Mouse (Mus musculus): ENCODE measurements at regions not wholly inside any gene's neighbourhood (a gene's known extent, or its start where the extent isn't known, plus 50 kb on each side); places are given as distances from the start of the nearest gene placed in this dataset.
A peak's percentile ranks its signal among the peaks of the same experiment; 100 is the strongest.

DNA sequence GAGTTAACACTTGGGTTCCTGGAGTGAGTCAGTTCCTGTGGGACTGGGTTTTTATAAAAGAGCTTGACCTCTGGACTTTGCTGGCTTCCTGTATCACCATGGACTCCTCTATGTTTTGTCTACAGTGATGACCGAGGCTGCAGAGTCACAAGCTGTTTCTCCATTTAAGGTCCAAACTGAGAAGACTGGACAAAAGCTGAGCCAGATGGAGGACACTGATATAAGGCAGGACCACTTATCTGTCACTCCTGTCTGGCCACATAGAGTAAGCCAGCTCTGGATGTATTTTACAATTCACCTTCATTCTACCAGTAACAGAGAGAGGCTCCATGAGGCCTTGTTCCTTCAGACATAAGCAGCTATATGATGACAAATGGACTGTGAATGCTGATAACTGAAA, 202.7 kb downstream of the Pik3r1 start:
- Histone ChIP-seq H3K36me3 (no peaks in the 10 kb centered on the region), H3K9ac (replicated peaks) (no peak overlapping the region), H3K4me2 (no peak overlapping the region), H3K4me1 (replicated peaks) (0 out of 2 replicates have a peak, but pooled peaks cover 4% of the 10 kb centered on the region), H3K27ac (no peak overlapping the region), H3K9me3 (no peaks in the 10 kb centered on the region), H3K27me3 (no peaks in the 10 kb centered on the region), H3K4me3 (replicated peaks) (no peak overlapping the region)
- WGBS: 65% methylated on average over 1 of the region's 1 CpGs
- no peak for ATAC-seq (ENCODE audit: insufficient number of reproducible peaks, insufficient read depth, low FRiP score, low TSS enrichment, low read depth)

DNA sequence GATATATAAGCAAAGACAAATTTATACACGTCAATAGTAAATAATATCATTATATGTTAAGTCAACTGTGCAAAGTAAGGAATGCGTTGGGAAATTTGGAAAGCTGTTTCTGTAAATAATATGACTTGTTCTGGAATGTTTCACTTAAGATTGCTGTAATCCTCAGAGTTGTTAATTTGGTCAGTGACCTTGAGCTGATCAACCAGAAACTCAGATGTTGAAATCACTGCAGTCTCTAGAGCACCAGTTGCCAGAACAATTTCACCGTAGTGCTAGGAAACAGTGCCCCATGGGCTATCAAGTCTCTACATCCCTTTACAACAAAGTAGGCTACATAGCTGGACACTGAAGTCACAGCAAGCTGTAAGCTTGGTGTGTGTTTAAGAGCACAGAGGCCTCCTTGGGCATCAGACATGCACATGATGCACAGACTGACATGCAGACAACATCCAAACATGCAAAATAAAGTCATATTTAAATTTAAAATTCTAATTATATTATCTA, 212.6 kb downstream of the Pik3r1 start:
- H3K27me3 ChIP-seq: no peaks in the 10 kb centered on the region
- no peak overlapping the region for H3K9ac ChIP-seq (replicated peaks)
- no peak overlapping the region for H3K4me2 ChIP-seq
- no peak overlapping the region for H3K27ac ChIP-seq
- H3K9me3 ChIP-seq: no peaks in the 10 kb centered on the region
- no peak overlapping the region for H3K4me3 ChIP-seq (replicated peaks)
- no peak for ATAC-seq (ENCODE audit: insufficient number of reproducible peaks, insufficient read depth, low FRiP score, low TSS enrichment, low read depth)
- 84% methylated on average over 3 of the region's 3 CpGs for WGBS
- H3K36me3 ChIP-seq: no peaks in the 10 kb centered on the region
- no peaks in the 10 kb centered on the region for H3K4me1 ChIP-seq (replicated peaks)

DNA sequence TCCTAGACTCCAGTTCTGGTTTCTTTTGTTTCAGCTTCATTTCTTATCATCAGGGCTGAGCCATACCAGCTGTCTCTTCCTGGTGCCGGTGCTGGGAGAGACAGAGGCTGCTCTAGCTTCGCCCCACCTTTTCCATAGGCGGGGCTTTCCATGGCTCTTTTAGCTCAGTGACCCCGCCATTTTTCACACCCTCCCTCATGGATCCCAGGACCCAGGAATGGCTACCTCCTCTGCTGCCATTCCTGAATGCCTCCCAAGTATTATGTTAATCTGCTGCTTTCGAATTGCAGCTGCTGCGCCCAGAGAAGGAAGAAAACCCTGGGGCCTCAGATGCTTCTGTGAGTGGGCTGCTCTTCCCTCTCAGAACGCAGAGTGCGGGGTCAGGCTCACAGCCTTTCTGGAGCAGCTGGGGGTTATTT, 214.9 kb downstream of the Pik3r1 start:
- H3K4me2 ChIP-seq: no peak overlapping the region
- H3K36me3 ChIP-seq: no peaks in the 10 kb centered on the region
- H3K9me3 ChIP-seq: no peaks in the 10 kb centered on the region
- 64% methylated on average over 8 of the region's 8 CpGs for WGBS
- no peaks in the 10 kb centered on the region for H3K27me3 ChIP-seq
- no peaks in the 10 kb centered on the region for H3K4me1 ChIP-seq (replicated peaks)
- no peak for ATAC-seq (ENCODE audit: insufficient number of reproducible peaks, insufficient read depth, low FRiP score, low TSS enrichment, low read depth)
- H3K27ac ChIP-seq: no peak overlapping the region
- H3K4me3 ChIP-seq (replicated peaks): no peak overlapping the region
- H3K9ac ChIP-seq (replicated peaks): no peak overlapping the region

DNA sequence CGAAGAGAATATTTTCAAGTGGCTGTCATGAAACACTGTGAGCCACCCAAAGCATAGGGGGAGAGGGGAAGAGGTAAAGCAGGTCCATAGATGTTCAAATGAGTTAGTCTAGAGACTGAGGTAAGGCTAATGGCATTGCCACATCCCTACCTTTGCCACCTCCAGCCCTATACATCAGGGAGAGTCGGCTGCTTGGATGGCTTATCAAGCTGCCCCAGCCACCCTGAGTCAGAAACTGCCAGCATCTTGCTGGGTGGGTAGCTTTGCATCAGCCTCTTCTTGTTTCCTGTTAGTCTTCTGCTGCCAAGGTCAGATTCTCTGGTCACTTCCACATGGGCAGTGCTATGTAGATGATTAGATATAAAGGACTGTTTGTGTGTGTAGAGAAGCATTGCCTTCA, 215.6 kb downstream of the Pik3r1 start:
- no peaks in the 10 kb centered on the region for H3K27me3 ChIP-seq
- no peak overlapping the region for H3K9ac ChIP-seq (replicated peaks)
- no peaks in the 10 kb centered on the region for H3K9me3 ChIP-seq
- no peaks in the 10 kb centered on the region for H3K36me3 ChIP-seq
- H3K4me2 ChIP-seq: no peak overlapping the region
- H3K4me1 ChIP-seq (replicated peaks): no peaks in the 10 kb centered on the region
- no peak overlapping the region for H3K4me3 ChIP-seq (replicated peaks)
- no peak for ATAC-seq (ENCODE audit: insufficient number of reproducible peaks, insufficient read depth, low FRiP score, low TSS enrichment, low read depth)
- no peak overlapping the region for H3K27ac ChIP-seq
- 89% methylated on average over 2 of the region's 2 CpGs for WGBS

DNA sequence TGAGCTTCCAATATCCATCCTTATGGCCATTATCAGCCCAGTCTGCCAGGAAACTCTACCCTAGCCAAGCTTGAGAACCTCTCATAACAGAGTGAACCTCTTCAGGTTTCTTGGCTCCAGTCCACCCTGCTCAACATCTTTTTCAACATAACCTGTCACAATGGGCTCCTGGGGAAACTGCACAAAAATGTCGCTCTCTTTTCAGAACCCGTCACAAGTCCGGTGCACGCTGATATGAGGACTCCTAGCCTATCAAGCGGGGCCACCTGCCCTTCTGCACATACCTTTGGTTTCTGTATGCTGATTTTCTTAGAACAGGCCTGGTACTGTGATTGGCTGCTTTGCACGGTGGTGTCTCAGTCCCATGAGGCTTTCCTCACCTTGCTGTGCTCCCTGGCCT, 216.9 kb downstream of the Pik3r1 start:
- WGBS: 93% methylated on average over 6 of the region's 6 CpGs
- H3K9me3 ChIP-seq: no peaks in the 10 kb centered on the region
- H3K9ac ChIP-seq (replicated peaks): no peak overlapping the region
- H3K4me3 ChIP-seq (replicated peaks): no peak overlapping the region
- ATAC-seq (ENCODE audit: insufficient number of reproducible peaks, insufficient read depth, low FRiP score, low TSS enrichment, low read depth): no peak
- H3K36me3 ChIP-seq: no peaks in the 10 kb centered on the region
- no peak overlapping the region for H3K27ac ChIP-seq
- H3K27me3 ChIP-seq: no peaks in the 10 kb centered on the region
- no peak overlapping the region for H3K4me2 ChIP-seq
- no peaks in the 10 kb centered on the region for H3K4me1 ChIP-seq (replicated peaks)

GRCm38 (mm10) chr13:101550526-101550925, 217.5 kb downstream of the Pik3r1 start:
- H3K27ac ChIP-seq: no peak overlapping the region
- no peaks in the 10 kb centered on the region for H3K36me3 ChIP-seq
- WGBS: 61% methylated on average over 5 of the region's 5 CpGs
- H3K9me3 ChIP-seq: no peaks in the 10 kb centered on the region
- no peak overlapping the region for H3K9ac ChIP-seq (replicated peaks)
- no peak for ATAC-seq (ENCODE audit: insufficient number of reproducible peaks, insufficient read depth, low FRiP score, low TSS enrichment, low read depth)
- peaks cover 3% of the 10 kb centered on the region; the same call in 1 of the 2 replicates for H3K4me1 ChIP-seq (replicated peaks)
- no peaks in the 10 kb centered on the region for H3K27me3 ChIP-seq
- no peak overlapping the region for H3K4me2 ChIP-seq
- no peak overlapping the region for H3K4me3 ChIP-seq (replicated peaks)

- H3K36me3 ChIP-seq: no peaks in the 10 kb centered on the region
- H3K27ac ChIP-seq: no peak overlapping the region
- H3K4me2 ChIP-seq: no peak overlapping the region
- peaks cover 3% of the 10 kb centered on the region; the same call in 1 of the 2 replicates for H3K4me1 ChIP-seq (replicated peaks)
- H3K27me3 ChIP-seq: no peaks in the 10 kb centered on the region
- no peaks in the 10 kb centered on the region for H3K9me3 ChIP-seq
- no peak for ATAC-seq (ENCODE audit: insufficient number of reproducible peaks, insufficient read depth, low FRiP score, low TSS enrichment, low read depth)
- H3K9ac ChIP-seq (replicated peaks): no peak overlapping the region
- WGBS: 45% methylated on average over 6 of the region's 6 CpGs
- no peak overlapping the region for H3K4me3 ChIP-seq (replicated peaks)
Measured at GRCm38 (mm10) chr13:101547887-101548286, 220.1 kb downstream of the Pik3r1 start.

DNA sequence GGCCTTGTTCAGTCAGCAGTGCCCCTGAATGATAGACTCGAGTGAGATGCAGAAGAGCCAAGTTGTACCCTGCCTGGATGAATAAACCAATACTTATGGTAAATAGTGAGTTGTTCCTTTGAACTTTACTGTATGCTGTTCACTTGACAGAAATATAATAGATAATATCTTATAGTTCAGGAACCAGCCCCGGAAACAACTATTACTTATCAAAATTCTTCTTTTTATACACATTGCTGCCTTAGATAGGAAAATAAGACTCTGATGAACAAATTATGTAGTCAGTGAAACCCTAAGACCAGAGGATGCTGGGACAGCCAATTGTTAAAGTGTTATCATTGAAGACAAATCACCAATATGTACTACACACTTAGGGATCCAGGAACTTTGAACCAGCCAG, 220.7 kb downstream of the Pik3r1 start:
- Histone ChIP-seq H3K27ac (no peak overlapping the region), H3K9ac (replicated peaks) (no peak overlapping the region), H3K27me3 (no peaks in the 10 kb centered on the region), H3K4me3 (replicated peaks) (no peak overlapping the region), H3K9me3 (no peaks in the 10 kb centered on the region), H3K4me1 (replicated peaks) (peaks cover 3% of the 10 kb centered on the region; the same call in 1 of the 2 replicates), H3K36me3 (no peaks in the 10 kb centered on the region), H3K4me2 (no peak overlapping the region)
- 81% methylated on average over 2 of the region's 2 CpGs for WGBS
- ATAC-seq (ENCODE audit: insufficient number of reproducible peaks, insufficient read depth, low FRiP score, low TSS enrichment, low read depth): no peak

- ATAC-seq (ENCODE audit: insufficient number of reproducible peaks, insufficient read depth, low FRiP score, low TSS enrichment, low read depth): no peak
- H3K4me3 ChIP-seq (replicated peaks): no peak overlapping the region
- peaks cover 8% of the 10 kb centered on the region for H3K4me1 ChIP-seq (replicated peaks)
- H3K27ac ChIP-seq: no peak overlapping the region
- no peak overlapping the region for H3K4me2 ChIP-seq
- H3K9ac ChIP-seq (replicated peaks): no peak overlapping the region
- H3K36me3 ChIP-seq: no peaks in the 10 kb centered on the region
- 37% methylated on average over 6 of the region's 6 CpGs for WGBS
- no peaks in the 10 kb centered on the region for H3K9me3 ChIP-seq
- peaks cover 12% of the 10 kb centered on the region; the same call in 1 of the 2 replicates for H3K27me3 ChIP-seq
Measured at GRCm38 (mm10) chr13:101545344-101546181, 222.5 kb downstream of the Pik3r1 start.

GRCm38 (mm10) chr13:101540391-101541191, 227.4 kb downstream of the Pik3r1 start:
- H3K4me1 ChIP-seq (replicated peaks): peaks cover 8% of the 10 kb centered on the region
- H3K27me3 ChIP-seq: peaks cover 12% of the 10 kb centered on the region; the same call in 1 of the 2 replicates
- no peak overlapping the region for H3K27ac ChIP-seq
- peak overlapping the region; percentile 0; the same call in 1 of the 2 replicates for H3K4me2 ChIP-seq
- no peak for ATAC-seq (ENCODE audit: insufficient number of reproducible peaks, insufficient read depth, low FRiP score, low TSS enrichment, low read depth)
- no peak overlapping the region for H3K4me3 ChIP-seq (replicated peaks)
- H3K9me3 ChIP-seq: no peaks in the 10 kb centered on the region
- no peaks in the 10 kb centered on the region for H3K36me3 ChIP-seq
- no peak overlapping the region for H3K9ac ChIP-seq (replicated peaks)
- WGBS: 43% methylated on average over 13 of the region's 14 CpGs

DNA sequence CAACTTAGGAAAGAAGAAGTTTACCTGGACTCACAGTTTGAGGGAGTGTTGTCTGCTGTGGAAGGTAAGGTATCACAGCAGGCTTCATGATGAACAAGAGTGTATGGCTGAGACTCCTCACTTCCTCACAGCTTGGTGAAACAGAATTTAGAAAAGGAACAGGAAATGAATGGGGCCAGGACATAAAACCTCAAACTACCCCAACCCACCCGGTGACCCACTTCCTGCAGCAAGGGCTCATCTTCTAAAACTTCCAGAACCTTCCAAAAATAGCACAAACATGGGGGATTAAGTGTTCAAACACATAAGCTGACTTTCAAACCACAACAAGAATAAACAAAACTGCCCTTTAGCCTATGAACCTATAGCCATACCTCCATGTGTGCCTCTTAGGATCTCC, 229.9 kb downstream of the Pik3r1 start:
- no peak for ATAC-seq (ENCODE audit: insufficient number of reproducible peaks, insufficient read depth, low FRiP score, low TSS enrichment, low read depth)
- Histone ChIP-seq H3K4me1 (replicated peaks) (peaks cover 8% of the 10 kb centered on the region), H3K4me3 (replicated peaks) (no peak overlapping the region), H3K27me3 (peaks cover 12% of the 10 kb centered on the region; the same call in 1 of the 2 replicates), H3K36me3 (no peaks in the 10 kb centered on the region), H3K4me2 (no peak overlapping the region), H3K9me3 (no peaks in the 10 kb centered on the region), H3K27ac (no peak overlapping the region), H3K9ac (replicated peaks) (no peak overlapping the region)
- 74% methylated on average over 1 of the region's 1 CpGs for WGBS
